Mouse (Mus musculus) heart, postnatal 0 days (tissue): Measurements from ENCODE around the gene Naaladl2.

Experiments used
- CTCF ChIP-seq: IDR thresholded peaks from 2 replicates; pipeline ENCODE4 v1.5.1; 2016; ENCODE audit warnings: antibody characterized with exemption, control low read depth, low read depth
- EP300 ChIP-seq: IDR thresholded peaks from 2 replicates; pipeline ENCODE4 v1.6.1; 2016; ENCODE audit warnings: antibody characterized with exemption, low read depth

GRCm38 (mm10) chr3:24749055-24749454 is 395.0 kb downstream of the Naaladl2 start:
- TF ChIP-seq EP300 (no peak), CTCF (no peak)
